Mouse (Mus musculus): Measurements from ENCODE around the gene Srl. TPM values are rescaled to one million over a fixed set of nuclear protein-coding genes. Genes with fewer than 3 reads are reported as not detected.
"Not testable (repeated sequence)": the region's sequence is repeated elsewhere in the genome, so short reads cannot be mapped to it uniquely, and the experiment has no call there.

The Srl gene
- total and polyA plus RNA-seq, 3 experiments: 276 to 870 (median 771) TPM

GRCm38 (mm10) chr16:4537616-4538358, 3.8 kb downstream of the Srl start:
- Histone ChIP-seq H3K79me2 (replicated peaks; ENCODE audit: control insufficient read depth, insufficient read depth, low read length) (no peaks in the 10 kb centered on the region), H3K4me1 (ENCODE audit: control insufficient read depth, insufficient read depth, low read length) (peaks cover 2% of the 10 kb centered on the region), H3K27me3 (ENCODE audit: control insufficient read depth, insufficient read depth, low read length) (no peaks in the 10 kb centered on the region), H3K36me3 (ENCODE audit: control insufficient read depth, insufficient read depth, low read length) (no peaks in the 10 kb centered on the region), H3K27ac (no peak overlapping the region), H3K9ac (ENCODE audit: low read depth, low read length) (no peak overlapping the region), H3K4me3 (no peak overlapping the region)
- no peak for DNase-seq
- WGBS: 46% methylated on average over 3 of the region's 3 CpGs
- intact Hi-C loops (cut with DNase I): no loop called here
- TF ChIP-seq EP300 (IDR thresholded peaks at IDR 0.05; ENCODE audit: insufficient read depth, low read depth, low read length) (no peak), CTCF (IDR thresholded peaks at IDR 0.05) (no peak), POLR2A (IDR thresholded peaks at IDR 0.05; ENCODE audit: insufficient read depth, low read depth, low read length) (no peak)

GRCm38 (mm10) chr16:4527373-4527772, 14.2 kb downstream of the Srl start:
- H3K27ac ChIP-seq; H3K4me1 ChIP-seq (ENCODE audit: control insufficient read depth, insufficient read depth, low read length); H3K4me3 ChIP-seq; intact Hi-C loops (cut with DNase I); H3K79me2 ChIP-seq (replicated peaks; ENCODE audit: control insufficient read depth, insufficient read depth, low read length); H3K27me3 ChIP-seq (ENCODE audit: control insufficient read depth, insufficient read depth, low read length); H3K9ac ChIP-seq (ENCODE audit: low read depth, low read length); DNase-seq; H3K36me3 ChIP-seq (ENCODE audit: control insufficient read depth, insufficient read depth, low read length): not testable (repeated sequence)
- 71% methylated on average over 12 of the region's 12 CpGs for WGBS

- WGBS: 52% methylated on average over 7 of the region's 7 CpGs
- Histone ChIP-seq H3K36me3 (ENCODE audit: control insufficient read depth, insufficient read depth, low read length) (peaks cover 5% of the 10 kb centered on the region; the same call in 1 of the 2 replicates), H3K9ac (ENCODE audit: low read depth, low read length) (peak overlapping the region; percentile 89; the same call in 1 of the 2 replicates), H3K4me3 (peak overlapping the region; percentile 58), H3K27me3 (ENCODE audit: control insufficient read depth, insufficient read depth, low read length) (no peaks in the 10 kb centered on the region), H3K27ac (peak overlapping the region; percentile 97), H3K79me2 (replicated peaks; ENCODE audit: control insufficient read depth, insufficient read depth, low read length) (no peaks in the 10 kb centered on the region), H3K4me1 (ENCODE audit: control insufficient read depth, insufficient read depth, low read length) (no peaks in the 10 kb centered on the region)
- intact Hi-C loops (cut with DNase I): no loop called here
- DNase-seq: no peak
- TF ChIP-seq EP300 (IDR thresholded peaks at IDR 0.05; ENCODE audit: insufficient read depth, low read depth, low read length) (no peak), CTCF (IDR thresholded peaks at IDR 0.05) (no peak), POLR2A (IDR thresholded peaks at IDR 0.05; ENCODE audit: insufficient read depth, low read depth, low read length) (no peak)
These were observed 18.2 kb downstream of the Srl start for GRCm38 (mm10) chr16:4523313-4524004.

- Histone ChIP-seq H3K27me3 (ENCODE audit: control insufficient read depth, insufficient read depth, low read length) (no peaks in the 10 kb centered on the region), H3K27ac (peak overlapping the region; percentile 97), H3K9ac (ENCODE audit: low read depth, low read length) (peak overlapping the region; percentile 89), H3K4me3 (peak overlapping the region; percentile 58), H3K36me3 (ENCODE audit: control insufficient read depth, insufficient read depth, low read length) (peaks cover 7% of the 10 kb centered on the region), H3K79me2 (replicated peaks; ENCODE audit: control insufficient read depth, insufficient read depth, low read length) (no peaks in the 10 kb centered on the region), H3K4me1 (ENCODE audit: control insufficient read depth, insufficient read depth, low read length) (no peaks in the 10 kb centered on the region)
- no peak for TF ChIP-seq CTCF (IDR thresholded peaks at IDR 0.05)
- TF ChIP-seq EP300 (IDR thresholded peaks at IDR 0.05; ENCODE audit: insufficient read depth, low read depth, low read length): peak; percentile 9; the same call in 1 of the 2 replicates
- TF ChIP-seq POLR2A (IDR thresholded peaks at IDR 0.05; ENCODE audit: insufficient read depth, low read depth, low read length): peak; percentile 92
- intact Hi-C loops (cut with DNase I): no loop called here
- peak; percentile 67 to 72 for DNase-seq
- 55% methylated on average over 8 of the region's 8 CpGs for WGBS
These were observed 18.7 kb downstream of the Srl start for GRCm38 (mm10) chr16:4522879-4523278.

GRCm38 (mm10) chr16:4521735-4522530, 19.7 kb downstream of the Srl start:
- intact Hi-C loops (cut with DNase I): no loop called here
- Histone ChIP-seq H3K79me2 (replicated peaks; ENCODE audit: control insufficient read depth, insufficient read depth, low read length) (no peaks in the 10 kb centered on the region), H3K36me3 (ENCODE audit: control insufficient read depth, insufficient read depth, low read length) (peaks cover 7% of the 10 kb centered on the region), H3K9ac (ENCODE audit: low read depth, low read length) (peak overlapping the region; percentile 89), H3K4me1 (ENCODE audit: control insufficient read depth, insufficient read depth, low read length) (peaks cover 2% of the 10 kb centered on the region; the same call in 1 of the 2 replicates), H3K4me3 (peak overlapping the region; percentile 58), H3K27ac (peak overlapping the region; percentile 97), H3K27me3 (ENCODE audit: control insufficient read depth, insufficient read depth, low read length) (no peaks in the 10 kb centered on the region)
- 62% methylated on average over 5 of the region's 5 CpGs for WGBS
- peak in 1 of 2 experiments; percentile 74 for DNase-seq
- TF ChIP-seq POLR2A (IDR thresholded peaks at IDR 0.05; ENCODE audit: insufficient read depth, low read depth, low read length) (peak; percentile 70), EP300 (IDR thresholded peaks at IDR 0.05; ENCODE audit: insufficient read depth, low read depth, low read length) (peak; percentile 65), CTCF (IDR thresholded peaks at IDR 0.05) (no peak)
